Mouse (Mus musculus): ENCODE measurements around the gene Gm21992.

DNA sequence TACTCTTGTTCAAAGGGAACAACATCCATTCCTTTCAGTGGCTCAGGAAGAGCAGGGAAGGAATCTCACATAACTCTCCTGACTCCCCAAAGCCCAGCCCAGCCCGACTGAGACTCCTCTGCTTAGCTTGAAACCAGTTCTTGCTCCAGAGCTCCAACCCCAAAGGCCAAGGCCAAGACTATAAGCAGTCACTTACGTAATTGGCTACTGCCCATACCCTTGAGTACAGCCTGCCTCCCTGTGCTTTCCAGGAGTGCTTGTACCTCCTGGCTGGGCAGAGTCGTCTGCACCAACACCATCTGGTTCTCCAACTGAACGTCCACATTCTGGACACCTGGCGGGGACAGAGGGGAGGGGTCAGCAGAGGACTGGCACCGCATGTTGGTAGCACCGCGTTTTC is 22.6 kb upstream of the Gm21992 start:
- no peak for TF ChIP-seq CTCF (IDR thresholded peaks at IDR 0.05; ENCODE audit: borderline replicate concordance, extremely low read depth, insufficient read depth, insufficient read length)
- no peak for TF ChIP-seq POLR2A (IDR thresholded peaks at IDR 0.05; ENCODE audit: borderline replicate concordance, extremely low read depth, insufficient read depth, insufficient read length, poor library complexity, severe bottlenecking)

Measured in brain, embryonic 14.5 days (tissue).